ENCODE assay signal across 35 mouse cellular contexts in genomic region chr1:71270083-71270482, GRCm38 (mm10).
DNase-seq lines count a peak whose midpoint lies in the region; ATAC-seq and TF ChIP-seq lines count a peak whose summit lies in the region.
"Had no signal": no experiment of that assay in that cellular context is flagged by ENCODE, and none has a peak within 500 bp of the region (broad histone marks: within the 10 kb centered on the region; RNA-seq: fewer than 3 reads in every experiment).

No protein-coding gene starts in this region.

- TF ChIP-seq EP300 in lung, postnatal 0 days (IDR thresholded peaks at IDR 0.05) = no peak
- no peak for TF ChIP-seq EP300 in stomach, postnatal 0 days (optimal IDR thresholded peaks at IDR 0.05)

- 0 out of 2 replicates have a peak, but pooled peaks have one; percentile 25 for TF ChIP-seq CTCF in intestine, postnatal 0 days (IDR thresholded peaks at IDR 0.05; ENCODE audit: low read depth)
- TF ChIP-seq CTCF in lung, postnatal 0 days (IDR thresholded peaks at IDR 0.05) = peak; percentile 34
- TF ChIP-seq CTCF in stomach, postnatal 0 days (IDR thresholded peaks at IDR 0.05; ENCODE audit: low read depth) = peak; percentile 58

- H3K27me3 ChIP-seq in forebrain, embryonic 14.5 days (replicated peaks; ENCODE audit: control insufficient read depth, insufficient read depth, low read length) = no peaks in the 10 kb centered on the region
- no peaks in the 10 kb centered on the region for H3K27me3 ChIP-seq in forebrain, embryonic 10.5 days (ENCODE audit: poor library complexity, severe bottlenecking)
- no peaks in the 10 kb centered on the region for H3K27me3 ChIP-seq in intestine, postnatal 0 days (replicated peaks; ENCODE audit: control insufficient read depth, insufficient read depth, low read length)
- H3K27me3 ChIP-seq in intestine, embryonic 16.5 days (replicated peaks; ENCODE audit: control insufficient read depth, insufficient read depth, low read length) = no peaks in the 10 kb centered on the region
- H3K27me3 ChIP-seq in lung, postnatal 0 days (replicated peaks; ENCODE audit: insufficient read depth, low read length) = no peaks in the 10 kb centered on the region
- no peaks in the 10 kb centered on the region for H3K27me3 ChIP-seq in stomach, postnatal 0 days (ENCODE audit: control insufficient read depth, insufficient read depth, low read length)
- H3K27me3 ChIP-seq: embryonic facial prominence, embryonic 12.5 days; heart, embryonic 13.5 days; intestine, embryonic 15.5 days; limb, embryonic 15.5 days; megakaryocyte, embryonic 14.5 days; midbrain, embryonic 15.5 days; neural tube, embryonic 12.5 days had no signal

- H3K4me3 ChIP-seq in forebrain, embryonic 14.5 days (ENCODE audit: low read depth, low read length) = no peak overlapping the region
- H3K4me3 ChIP-seq in forebrain, embryonic 10.5 days = no peak overlapping the region
- no peak overlapping the region for H3K4me3 ChIP-seq in intestine, postnatal 0 days (ENCODE audit: low read depth, low read length)
- no peak overlapping the region for H3K4me3 ChIP-seq in intestine, embryonic 16.5 days (ENCODE audit: low read length)
- H3K4me3 ChIP-seq in lung, postnatal 0 days (ENCODE audit: low read depth, low read length) = no peak overlapping the region
- no peak overlapping the region for H3K4me3 ChIP-seq in stomach, postnatal 0 days (ENCODE audit: low read depth, low read length)
- H3K4me3 ChIP-seq: embryonic facial prominence, embryonic 12.5 days; heart, embryonic 13.5 days; hindbrain, embryonic 10.5 days; intestine, embryonic 15.5 days; limb, embryonic 10.5 days; limb, embryonic 15.5 days; megakaryocyte, embryonic 14.5 days; midbrain, embryonic 15.5 days; myocyte; neural tube, embryonic 12.5 days had no signal

- no peak overlapping the region for H3K27ac ChIP-seq in forebrain, embryonic 14.5 days (ENCODE audit: low read depth, low read length)
- H3K27ac ChIP-seq in forebrain, embryonic 10.5 days = no peak overlapping the region
- H3K27ac ChIP-seq in intestine, postnatal 0 days (ENCODE audit: low read depth, low read length) = no peak overlapping the region
- no peak overlapping the region for H3K27ac ChIP-seq in intestine, embryonic 16.5 days (ENCODE audit: low read length)
- H3K27ac ChIP-seq in lung, postnatal 0 days (ENCODE audit: low read length) = no peak overlapping the region
- H3K27ac ChIP-seq in stomach, postnatal 0 days (replicated peaks) = no peak overlapping the region
- H3K27ac ChIP-seq: embryonic facial prominence, embryonic 12.5 days; heart, embryonic 13.5 days; hindbrain, embryonic 10.5 days; intestine, embryonic 15.5 days; limb, embryonic 10.5 days; limb, embryonic 15.5 days; liver, embryonic 14.5 days; midbrain, embryonic 15.5 days; neural tube, embryonic 12.5 days had no signal

- H3K4me2 ChIP-seq in forebrain, embryonic 14.5 days (ENCODE audit: low read length) = no peak overlapping the region
- no peak overlapping the region for H3K4me2 ChIP-seq in intestine, postnatal 0 days (replicated peaks; ENCODE audit: low read depth)
- H3K4me2 ChIP-seq in intestine, embryonic 16.5 days (ENCODE audit: low read depth, low read length) = no peak overlapping the region
- no peak overlapping the region for H3K4me2 ChIP-seq in lung, postnatal 0 days (replicated peaks; ENCODE audit: low read depth, low read length)
- no peak overlapping the region for H3K4me2 ChIP-seq in stomach, postnatal 0 days (replicated peaks; ENCODE audit: low read depth)
- H3K4me2 ChIP-seq: embryonic facial prominence, embryonic 12.5 days; heart, embryonic 13.5 days; intestine, embryonic 15.5 days; limb, embryonic 15.5 days; midbrain, embryonic 15.5 days; neural tube, embryonic 12.5 days had no signal

- ATAC-seq in forebrain, embryonic 14.5 days = no peak
- no peak for ATAC-seq in intestine, postnatal 0 days
- no peak for ATAC-seq in intestine, embryonic 16.5 days
- no peak for ATAC-seq in lung, postnatal 0 days
- no peak for ATAC-seq in stomach, postnatal 0 days (ENCODE audit: low FRiP score, low TSS enrichment)
- ATAC-seq: hindbrain, embryonic 16.5 days; intestine, embryonic 15.5 days; midbrain, embryonic 15.5 days had no signal

- no peaks in the 10 kb centered on the region for H3K4me1 ChIP-seq in forebrain, embryonic 14.5 days (ENCODE audit: control insufficient read depth, insufficient read depth, low read length)
- no peaks in the 10 kb centered on the region for H3K4me1 ChIP-seq in forebrain, embryonic 10.5 days
- no peaks in the 10 kb centered on the region for H3K4me1 ChIP-seq in intestine, postnatal 0 days (replicated peaks; ENCODE audit: control insufficient read depth, insufficient read depth, low read length)
- H3K4me1 ChIP-seq in intestine, embryonic 16.5 days (ENCODE audit: control insufficient read depth, insufficient read depth, low read length) = no peaks in the 10 kb centered on the region
- no peaks in the 10 kb centered on the region for H3K4me1 ChIP-seq in lung, postnatal 0 days (ENCODE audit: insufficient read depth, low read depth, low read length)
- no peaks in the 10 kb centered on the region for H3K4me1 ChIP-seq in stomach, postnatal 0 days (replicated peaks; ENCODE audit: control insufficient read depth, insufficient read depth)
- H3K4me1 ChIP-seq: embryonic facial prominence, embryonic 12.5 days; hindbrain, embryonic 10.5 days; intestine, embryonic 15.5 days; limb, embryonic 10.5 days; limb, embryonic 15.5 days; megakaryocyte, embryonic 14.5 days; midbrain, embryonic 15.5 days; neural tube, embryonic 12.5 days had no signal

- H3K9ac ChIP-seq in forebrain, embryonic 14.5 days (ENCODE audit: low read length) = no peak overlapping the region
- H3K9ac ChIP-seq in intestine, postnatal 0 days (ENCODE audit: low read depth, low read length) = no peak overlapping the region
- H3K9ac ChIP-seq in intestine, embryonic 16.5 days (ENCODE audit: low read depth, low read length) = no peak overlapping the region
- H3K9ac ChIP-seq in lung, postnatal 0 days (replicated peaks; ENCODE audit: low read depth) = no peak overlapping the region
- no peak overlapping the region for H3K9ac ChIP-seq in stomach, postnatal 0 days (ENCODE audit: low read length)
- H3K9ac ChIP-seq: embryonic facial prominence, embryonic 12.5 days; heart, embryonic 13.5 days; intestine, embryonic 15.5 days; limb, embryonic 15.5 days; liver, embryonic 14.5 days; midbrain, embryonic 15.5 days; neural tube, embryonic 12.5 days had no signal

- WGBS in forebrain, embryonic 14.5 days = 98% methylated on average over 3 of the region's 3 CpGs
- WGBS in forebrain, embryonic 10.5 days = 95% methylated on average over 3 of the region's 3 CpGs
- WGBS in intestine, postnatal 0 days = 96% methylated on average over 3 of the region's 3 CpGs
- WGBS in intestine, embryonic 16.5 days = 89% methylated on average over 3 of the region's 3 CpGs
- 87% methylated on average over 3 of the region's 3 CpGs for WGBS in lung, postnatal 0 days
- WGBS in stomach, postnatal 0 days = 88% methylated on average over 3 of the region's 3 CpGs

- peak; percentile 37 for DNase-seq in forebrain, embryonic 14.5 days (ENCODE audit: low spot score)
- no peak for DNase-seq in forebrain, embryonic 10.5 days (ENCODE audit: extremely low spot score, low spot score)
- no peak for DNase-seq in lung, postnatal 0 days (ENCODE audit: low spot score)
- no peak for DNase-seq in lung, postnatal 10 days
- no peak for DNase-seq in stomach, postnatal 0 days (ENCODE audit: low spot score)
- DNase-seq in liver = no peak
- DNase-seq: adrenal gland, postnatal 25 days; cerebellum, adult 11-12 months; cerebellum, adult 9-11 months; embryo, embryonic 11 days; gastrocnemius, postnatal 14 days; heart, adult 11 months; heart, postnatal 14 days; kidney, postnatal 25 days; lung, adult 2 months; lung, postnatal 4 days; right cerebral cortex, adult 18-20 months; spleen, adult 18-20 months; thymus, adult 18-20 months; thymus, postnatal 36 days had no signal

- H3K9me3 ChIP-seq in forebrain, embryonic 14.5 days (replicated peaks; ENCODE audit: control insufficient read depth, low read length) = no peaks in the 10 kb centered on the region
- no peaks in the 10 kb centered on the region for H3K9me3 ChIP-seq in forebrain, embryonic 10.5 days
- no peaks in the 10 kb centered on the region for H3K9me3 ChIP-seq in intestine, postnatal 0 days (ENCODE audit: control insufficient read depth)
- no peaks in the 10 kb centered on the region for H3K9me3 ChIP-seq in intestine, embryonic 16.5 days (ENCODE audit: control insufficient read depth, low read length)
- H3K9me3 ChIP-seq in lung, postnatal 0 days (ENCODE audit: low read length) = no peaks in the 10 kb centered on the region
- no peaks in the 10 kb centered on the region for H3K9me3 ChIP-seq in stomach, postnatal 0 days (ENCODE audit: control insufficient read depth, low read length)
- H3K9me3 ChIP-seq: embryonic facial prominence, embryonic 12.5 days; G1E; heart, embryonic 13.5 days; hindbrain, embryonic 10.5 days; intestine, embryonic 15.5 days; limb, embryonic 10.5 days; limb, embryonic 15.5 days; midbrain, embryonic 15.5 days; neural tube, embryonic 12.5 days had no signal

- no peaks in the 10 kb centered on the region for H3K36me3 ChIP-seq in forebrain, embryonic 14.5 days (ENCODE audit: control insufficient read depth, insufficient read depth, low read length)
- H3K36me3 ChIP-seq in forebrain, embryonic 10.5 days (replicated peaks) = no peaks in the 10 kb centered on the region
- no peaks in the 10 kb centered on the region for H3K36me3 ChIP-seq in intestine, postnatal 0 days (ENCODE audit: control insufficient read depth, insufficient read depth)
- no peaks in the 10 kb centered on the region for H3K36me3 ChIP-seq in intestine, embryonic 16.5 days (ENCODE audit: control insufficient read depth, insufficient read depth, low read length)
- no peaks in the 10 kb centered on the region for H3K36me3 ChIP-seq in lung, postnatal 0 days (ENCODE audit: insufficient read depth, low read length)
- H3K36me3 ChIP-seq in stomach, postnatal 0 days (ENCODE audit: control insufficient read depth, insufficient read depth, low read length) = no peaks in the 10 kb centered on the region
- H3K36me3 ChIP-seq: embryonic facial prominence, embryonic 12.5 days; G1E; heart, embryonic 13.5 days; hindbrain, embryonic 10.5 days; intestine, embryonic 15.5 days; limb, embryonic 10.5 days; limb, embryonic 15.5 days; midbrain, embryonic 15.5 days; neural tube, embryonic 12.5 days had no signal
